Mouse (Mus musculus) small intestine, adult 10 weeks (tissue): ENCODE data around the gene Tnk2. TPM values are rescaled to one million over a fixed set of nuclear protein-coding genes. Genes with fewer than 3 reads are reported as not detected.

Experiments
- polyA plus RNA-seq: library from polyadenylated mRNA; stranded (reverse); fragments of 350-450 nt; fragmentation: Illumina TruSeq; extraction: RNeasy Lipid Tissue Mini Kit (QIAGEN cat#74804); gene quantifications from one replicate; pipeline ENCODE4 v1.2.3, GENCODE M21; 2014; ENCODE audit warnings: low replicate concordance

Gene Tnk2
- 0.37 TPM for polyA plus RNA-seq

GRCm38 (mm10) chr16:32643661-32644061 lies at the start of gene Tnk2:
Tnk2 (plus strand) TSS chr16:32643874.

DNA sequence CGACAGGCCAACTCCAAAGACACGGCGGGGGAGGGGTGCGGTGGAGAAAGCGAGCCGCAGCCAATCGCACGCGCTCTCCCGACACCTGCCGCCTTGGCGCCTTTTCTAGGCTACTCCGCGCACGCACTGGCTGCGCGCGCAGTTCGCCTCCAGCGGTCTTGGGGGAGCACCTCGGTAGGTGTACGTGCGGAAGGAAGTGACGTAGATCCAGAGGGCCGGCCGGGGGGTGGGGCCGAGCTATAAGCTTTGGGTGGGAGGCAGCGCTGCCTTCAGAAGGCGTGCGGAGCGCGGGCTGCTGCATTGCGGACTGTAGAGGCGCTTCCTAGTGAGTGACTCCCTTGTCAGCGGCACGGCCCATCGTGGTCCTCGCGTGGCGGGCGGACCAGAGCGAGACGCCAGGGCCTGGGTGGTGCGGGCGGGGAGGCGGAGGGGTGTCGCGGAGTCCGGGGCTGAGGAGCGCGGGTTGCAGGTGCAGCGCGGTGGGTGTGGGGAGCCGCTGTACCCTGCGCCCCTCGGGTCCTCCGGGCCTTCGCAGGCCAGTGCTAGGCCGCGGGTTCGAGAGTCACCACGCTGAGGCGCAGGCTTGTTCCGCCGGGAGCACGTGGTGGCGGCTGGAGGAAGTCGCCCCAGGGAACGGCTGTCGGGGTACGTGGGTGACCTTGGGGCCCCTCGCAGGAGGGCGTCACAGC lies 34.8 kb upstream of the Tnk2 start, which contains the start of gene Tfrc:
Gene Tfrc (plus strand): TSS at position 209 of the 689 bp plus-strand sequence.

Other genes with a start within 250 kb of the Tnk2 start
- not detected for gene Tm4sf19, start 243.4 kb upstream of the Tnk2 start, polyA plus RNA-seq
- 23.1 TPM for gene Tctex1d2, start 224.2 kb upstream of the Tnk2 start, polyA plus RNA-seq
- 134 TPM for gene Pcyt1a, start 213.0 kb upstream of the Tnk2 start, polyA plus RNA-seq
- gene Slc51a, start 156.0 kb upstream of the Tnk2 start, polyA plus RNA-seq = 9.4 TPM
- gene Zdhhc19, start 147.6 kb upstream of the Tnk2 start, polyA plus RNA-seq = not detected
- gene Tfrc, start 35.0 kb upstream of the Tnk2 start, polyA plus RNA-seq = 330 TPM
- gene Muc4, start 92.0 kb downstream of the Tnk2 start, polyA plus RNA-seq = 12.5 TPM
- gene Muc20, start 153.6 kb downstream of the Tnk2 start, polyA plus RNA-seq = not detected
- gene Smbd1, start 166.6 kb downstream of the Tnk2 start, polyA plus RNA-seq = not detected
- gene Fyttd1, start 233.6 kb downstream of the Tnk2 start, polyA plus RNA-seq = 86.4 TPM
- 10.1 TPM for gene Rubcn, start 233.9 kb downstream of the Tnk2 start, polyA plus RNA-seq